Mouse (Mus musculus) lung, adult 18-20 months (tissue): ENCODE data around the gene Rragc.
"Not testable (repeated sequence)": the region's sequence is repeated elsewhere in the genome, so short reads cannot be mapped to it uniquely, and the experiment has no call there.

ENCODE experiments used
- DNase-seq, 2 experiments: peaks; one replicate each; pipeline ENCODE4 v3.0.0; 2022; ENCODE audit warnings: mixed read lengths in 2 of 2

Gene Rragc

GRCm38 (mm10) chr4:123916748-123917547 lies at the start of gene Rragc:
TSS of gene Rragc (plus strand) at chr4:123917446.
- DNase-seq = peak; percentile 100

- peak; percentile 86 to 89 for DNase-seq
Observed at GRCm38 (mm10) chr4:123893726-123894125, 23.5 kb upstream of the Rragc start.

- peak in 1 of 2 experiments; percentile 42 for DNase-seq
Observed at GRCm38 (mm10) chr4:123894295-123894694, 23.0 kb upstream of the Rragc start.

GRCm38 (mm10) chr4:123898696-123899095 lies 18.6 kb upstream of the Rragc start:
- peak; percentile 16 to 38 for DNase-seq

GRCm38 (mm10) chr4:123903432-123903831 lies 13.8 kb upstream of the Rragc start:
- no peak for DNase-seq

GRCm38 (mm10) chr4:123904333-123905125 lies 12.7 kb upstream of the Rragc start, which contains the start of gene Mycbp:
TSS of gene Mycbp (plus strand) at chr4:123904832.
- DNase-seq = peak; percentile 98 to 99

- no peak for DNase-seq
Observed at GRCm38 (mm10) chr4:123905126-123905668, 12.0 kb upstream of the Rragc start.

- DNase-seq = no peak
Observed at GRCm38 (mm10) chr4:123911503-123911902, 5.7 kb upstream of the Rragc start.

- DNase-seq = no peak
Observed at GRCm38 (mm10) chr4:123912431-123912830, 4.8 kb upstream of the Rragc start.

GRCm38 (mm10) chr4:123917548-123918140 lies 398 bp downstream of the Rragc start, which contains the start of gene 4930535I16Rik:
TSS of gene 4930535I16Rik (minus strand) at chr4:123918022.
- peak; percentile 37 to 47 for DNase-seq

GRCm38 (mm10) chr4:123918851-123919250 lies 1.6 kb downstream of the Rragc start:
- DNase-seq = no peak

- peak; percentile 8 to 12 for DNase-seq
Observed at GRCm38 (mm10) chr4:123921055-123921565, 3.9 kb downstream of the Rragc start.

GRCm38 (mm10) chr4:123927961-123928360 lies 10.7 kb downstream of the Rragc start:
- peak; percentile 10 to 16 for DNase-seq

- no peak for DNase-seq
Observed at GRCm38 (mm10) chr4:123929994-123930393, 12.7 kb downstream of the Rragc start.

- no peak for DNase-seq
Observed at GRCm38 (mm10) chr4:123934306-123934705, 17.1 kb downstream of the Rragc start.

- DNase-seq = no peak
Observed at GRCm38 (mm10) chr4:123936059-123936458, 18.8 kb downstream of the Rragc start.

GRCm38 (mm10) chr4:123939838-123940237 lies 22.6 kb downstream of the Rragc start:
- DNase-seq = peak; percentile 49 to 55

- DNase-seq = not testable (repeated sequence)
Observed at GRCm38 (mm10) chr4:123940878-123941277, 23.6 kb downstream of the Rragc start.

GRCm38 (mm10) chr4:123946701-123947100 lies 29.5 kb downstream of the Rragc start:
- DNase-seq = no peak

GRCm38 (mm10) chr4:123947149-123947548 lies 29.9 kb downstream of the Rragc start:
- no peak for DNase-seq

- DNase-seq = no peak
Observed at GRCm38 (mm10) chr4:123948901-123949300, 31.7 kb downstream of the Rragc start.

GRCm38 (mm10) chr4:123949649-123950048 lies 32.4 kb downstream of the Rragc start:
- peak; percentile 7 to 26 for DNase-seq

GRCm38 (mm10) chr4:123952059-123952458 lies 34.8 kb downstream of the Rragc start:
- DNase-seq = peak in 1 of 2 experiments; percentile 19
